Comparison of ENCODE assay signal across 10 mouse cellular contexts in the genomic region with DNA sequence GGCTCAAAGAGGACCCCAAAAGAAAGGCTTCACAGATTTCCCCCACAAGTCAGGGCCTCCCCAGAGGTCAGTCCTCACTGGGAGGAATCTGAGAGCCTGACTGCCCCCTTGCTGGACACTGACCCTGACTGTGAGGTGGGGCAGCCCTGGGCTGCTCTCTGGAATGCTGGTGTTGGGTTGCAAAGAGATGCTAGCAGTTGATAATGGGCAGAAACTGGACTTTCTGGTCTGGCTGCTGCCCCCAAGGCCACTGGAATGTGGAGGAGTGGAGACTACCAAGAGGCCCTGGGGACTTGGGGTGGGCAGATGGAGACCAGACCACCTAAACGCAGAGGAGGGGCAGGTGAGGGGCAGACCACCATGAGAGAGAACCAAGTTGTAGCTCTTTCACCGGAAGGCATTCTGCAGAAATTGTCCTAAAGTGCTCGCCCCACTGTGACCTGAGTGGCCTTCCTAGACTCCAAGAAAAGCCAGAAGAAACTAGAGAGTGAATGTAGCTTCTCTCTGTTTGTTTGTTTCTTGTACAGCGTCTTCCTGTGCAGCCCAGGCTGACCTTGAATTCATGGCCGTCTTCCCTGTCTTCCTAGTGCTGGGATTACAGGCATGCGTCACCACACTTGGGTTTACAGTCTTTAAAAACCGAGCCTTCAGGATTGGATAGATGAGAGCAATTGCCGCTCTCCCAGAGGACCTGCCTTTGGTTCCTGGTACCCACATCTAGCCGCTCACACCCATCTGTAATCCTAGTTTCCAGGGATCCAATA. TPM values are rescaled to one million over a fixed set of nuclear protein-coding genes. Genes with fewer than 3 reads are reported as not detected.
DNase-seq lines count a peak whose midpoint lies in the region; ATAC-seq lines count a peak whose summit lies in the region.
"Had no signal": no experiment of that assay in that cellular context is flagged by ENCODE, and none has a peak within 500 bp of the region (broad histone marks: within the 10 kb centered on the region; RNA-seq: fewer than 3 reads in every experiment).

No protein-coding gene starts in this region.

- DNase-seq in forebrain, embryonic 14.5 days (ENCODE audit: low spot score): no peak
- peak; percentile 73 for DNase-seq in urinary bladder, postnatal 14 days (ENCODE audit: low spot score)
- DNase-seq in urinary bladder, postnatal 10 days (ENCODE audit: low spot score): no peak
- DNase-seq in limb, embryonic 10.5 days (ENCODE audit: low spot score): no peak
- no peak for DNase-seq in layer of hippocampus, adult 8-10 months (ENCODE audit: low spot score in 2 of 2)
- DNase-seq in gastrocnemius, postnatal 36 days: no peak
- DNase-seq in cerebellum, postnatal 14 days: no peak

- no peak overlapping the region for H3K4me2 ChIP-seq in forebrain, embryonic 13.5 days
- H3K4me2 ChIP-seq in forebrain, embryonic 14.5 days (ENCODE audit: low read length): no peak overlapping the region

- H3K9ac ChIP-seq in forebrain, embryonic 13.5 days: 0 out of 2 replicates have a peak overlapping the region, but pooled peaks have one; percentile 16
- no peak overlapping the region for H3K9ac ChIP-seq in forebrain, embryonic 14.5 days (ENCODE audit: low read length)

- ATAC-seq in forebrain, embryonic 13.5 days: no peak
- no peak for ATAC-seq in forebrain, embryonic 14.5 days
- ATAC-seq: lung, postnatal 0 days had no signal

- no peak overlapping the region for H3K27ac ChIP-seq in forebrain, embryonic 13.5 days
- H3K27ac ChIP-seq in forebrain, embryonic 14.5 days (ENCODE audit: low read depth, low read length): no peak overlapping the region
- peak overlapping the region; percentile 74 for H3K27ac ChIP-seq in limb, embryonic 10.5 days

- H3K9me3 ChIP-seq in forebrain, embryonic 13.5 days (replicated peaks): no peaks in the 10 kb centered on the region
- no peaks in the 10 kb centered on the region for H3K9me3 ChIP-seq in forebrain, embryonic 14.5 days (replicated peaks; ENCODE audit: control insufficient read depth, low read length)
- no peaks in the 10 kb centered on the region for H3K9me3 ChIP-seq in limb, embryonic 10.5 days (replicated peaks)

- H3K36me3 ChIP-seq in forebrain, embryonic 13.5 days (ENCODE audit: poor library complexity, severe bottlenecking): peaks cover 41% of the 10 kb centered on the region
- peaks cover 17% of the 10 kb centered on the region for H3K36me3 ChIP-seq in forebrain, embryonic 14.5 days (ENCODE audit: control insufficient read depth, insufficient read depth, low read length)
- H3K36me3 ChIP-seq in limb, embryonic 10.5 days: peaks cover 94% of the 10 kb centered on the region

- intact Hi-C loops in gastrocnemius, postnatal 36 days (cut with DNase I): no loop called here

- no peak overlapping the region for H3K4me3 ChIP-seq in forebrain, embryonic 13.5 days
- H3K4me3 ChIP-seq in forebrain, embryonic 14.5 days (ENCODE audit: low read depth, low read length): no peak overlapping the region
- H3K4me3 ChIP-seq in limb, embryonic 10.5 days: peak overlapping the region; percentile 8; the same call in 1 of the 2 replicates

- 76% methylated on average over 9 of the region's 9 CpGs for WGBS in forebrain, embryonic 13.5 days
- WGBS in forebrain, embryonic 14.5 days: 84% methylated on average over 9 of the region's 9 CpGs
- WGBS in limb, embryonic 10.5 days: 43% methylated on average over 9 of the region's 9 CpGs

- H3K27me3 ChIP-seq in forebrain, embryonic 13.5 days: no peaks in the 10 kb centered on the region
- no peaks in the 10 kb centered on the region for H3K27me3 ChIP-seq in forebrain, embryonic 14.5 days (replicated peaks; ENCODE audit: control insufficient read depth, insufficient read depth, low read length)
- H3K27me3 ChIP-seq in limb, embryonic 10.5 days (ENCODE audit: low read depth, poor library complexity, severe bottlenecking): no peaks in the 10 kb centered on the region

- peaks cover 71% of the 10 kb centered on the region for H3K4me1 ChIP-seq in forebrain, embryonic 13.5 days
- peaks cover 25% of the 10 kb centered on the region for H3K4me1 ChIP-seq in forebrain, embryonic 14.5 days (ENCODE audit: control insufficient read depth, insufficient read depth, low read length)
- H3K4me1 ChIP-seq in limb, embryonic 10.5 days: peaks cover 85% of the 10 kb centered on the region

RNA-seq across cellular contexts. Expression of a gene that starts 13.9 kb away (rescaled TPM):
- polyA plus RNA-seq in forebrain, embryonic 13.5 days (2015; fragmentation: Nextera tagmentation; extraction: Ambion mirVana): 13.2 and 16.0 TPM in 2 replicates
- 5.1 and 5.8 TPM in 2 replicates for polyA plus RNA-seq in forebrain, embryonic 14.5 days (2014; fragmentation: Nextera tagmentation; extraction: Ambion mirVana)
- polyA plus RNA-seq in limb, embryonic 10.5 days (2016; fragmentation: Nextera tagmentation; extraction: Ambion mirVana): 230 and 420 TPM in 2 replicates
- total RNA-seq in layer of hippocampus, adult 8-10 months (2022): 1 to 10 TPM; 2.3 to 3.2 (median 2.5) TPM
- total RNA-seq in gastrocnemius, postnatal 36 days (2021): under 1 TPM; 0.10 to 0.26 TPM

RNA-seq across cellular contexts. Expression of a gene that starts 40.3 kb away (rescaled TPM):
- polyA plus RNA-seq in forebrain, embryonic 13.5 days (2015; fragmentation: Nextera tagmentation; extraction: Ambion mirVana): 5.1 and 6.1 TPM in 2 replicates
- polyA plus RNA-seq in forebrain, embryonic 14.5 days (2014; fragmentation: Nextera tagmentation; extraction: Ambion mirVana): 4.2 and 4.4 TPM in 2 replicates
- 8.7 and 9.0 TPM in 2 replicates for polyA plus RNA-seq in limb, embryonic 10.5 days (2016; fragmentation: Nextera tagmentation; extraction: Ambion mirVana)
- total RNA-seq in layer of hippocampus, adult 8-10 months (2022): 1 to 10 TPM; 4.4 to 6.0 (median 5.6) TPM
- 1 to 10 TPM; 3.4 to 4.0 TPM for total RNA-seq in gastrocnemius, postnatal 36 days (2021)

RNA-seq across cellular contexts. Expression of a gene that starts 53.6 kb away (rescaled TPM):
- 10.5 and 10.8 TPM in 2 replicates for polyA plus RNA-seq in forebrain, embryonic 13.5 days (2015; fragmentation: Nextera tagmentation; extraction: Ambion mirVana)
- 8.9 and 13.4 TPM in 2 replicates for polyA plus RNA-seq in forebrain, embryonic 14.5 days (2014; fragmentation: Nextera tagmentation; extraction: Ambion mirVana)
- 11.1 and 11.2 TPM in 2 replicates for polyA plus RNA-seq in limb, embryonic 10.5 days (2016; fragmentation: Nextera tagmentation; extraction: Ambion mirVana)
- total RNA-seq in layer of hippocampus, adult 8-10 months (2022): 10 to 100 TPM; 44.3 to 49.9 (median 46.7) TPM
- total RNA-seq in gastrocnemius, postnatal 36 days (2021): 10 to 100 TPM; 24.4 to 26.6 TPM
- total RNA-seq: neutrophil, adult 5-6 weeks had no signal

Comparison
In these comparisons a context has a peak if more than half of its experiments do, and no peak if none do; other contexts are left out.
1. RNA of a gene that starts 13.9 kb away (polyA plus RNA-seq): 230 to 420 TPM in limb, embryonic 10.5 days; 13.2 to 16.0 TPM in forebrain, embryonic 13.5 days and 5.1 to 5.8 TPM in forebrain, embryonic 14.5 days; every median in the first group is over 10 times any median in the second.